ENCODE assay signal across 9 mouse cellular contexts in genomic region chr10:99460847-99461445, GRCm38 (mm10).
DNase-seq lines count a peak whose midpoint lies in the region; ATAC-seq and TF ChIP-seq lines count a peak whose summit lies in the region.
"Had no signal": no experiment of that assay in that cellular context is flagged by ENCODE, and none has a peak within 500 bp of the region (broad histone marks: within the 10 kb centered on the region; RNA-seq: fewer than 3 reads in every experiment).

No protein-coding gene starts in this region.

- H3K4me1 ChIP-seq in lung, embryonic 14.5 days (ENCODE audit: insufficient read depth) = 0 out of 2 replicates have a peak, but pooled peaks cover 2% of the 10 kb centered on the region
- no peaks in the 10 kb centered on the region for H3K4me1 ChIP-seq in neural tube, embryonic 14.5 days (ENCODE audit: control insufficient read depth, insufficient read depth, low read length)

- 1% methylated on average over 17 of the region's 17 CpGs for WGBS in lung, embryonic 14.5 days
- WGBS in neural tube, embryonic 14.5 days = 2% methylated on average over 17 of the region's 17 CpGs

- H3K36me3 ChIP-seq in lung, embryonic 14.5 days (ENCODE audit: insufficient read depth) = no peaks in the 10 kb centered on the region
- no peaks in the 10 kb centered on the region for H3K36me3 ChIP-seq in neural tube, embryonic 14.5 days (ENCODE audit: control insufficient read depth, insufficient read depth, low read length)

- ATAC-seq in lung, embryonic 14.5 days (ENCODE audit: insufficient read depth) = peak; percentile 53; the same call in 1 of the 2 replicates
- ATAC-seq in neural tube, embryonic 14.5 days (ENCODE audit: low read depth) = peak; percentile 58

- no peak for TF ChIP-seq CTCF in lung, embryonic 14.5 days (IDR thresholded peaks at IDR 0.05; ENCODE audit: low read depth)

- H3K4me2 ChIP-seq in lung, embryonic 14.5 days = peak overlapping the region; percentile 77
- H3K4me2 ChIP-seq in neural tube, embryonic 14.5 days (ENCODE audit: low read depth, low read length) = peak overlapping the region; percentile 52

- DNase-seq in adrenal gland, adult (ENCODE audit: inconsistent age in 2 of 2, low spot score in 1 of 2) = peak; percentile 38 to 94
- DNase-seq in adrenal gland, postnatal 14 days = no peak
- DNase-seq in embryo, embryonic 10 days (ENCODE audit: low spot score) = peak; percentile 92
- DNase-seq in heart, adult 8-10 months (ENCODE audit: low spot score) = peak; percentile 76
- peak; percentile 19 for DNase-seq in kidney, adult 11 months
- DNase-seq in lung, embryonic 14.5 days = peak; percentile 67
- no peak for DNase-seq in Muller cell, postnatal 12 days (ENCODE audit: inconsistent ontology term)

- H3K27me3 ChIP-seq in lung, embryonic 14.5 days (ENCODE audit: insufficient read depth, low read length) = no peaks in the 10 kb centered on the region
- no peaks in the 10 kb centered on the region for H3K27me3 ChIP-seq in neural tube, embryonic 14.5 days (ENCODE audit: control insufficient read depth, insufficient read depth, low read length)

- H3K4me3 ChIP-seq in lung, embryonic 14.5 days (ENCODE audit: low read depth, low read length) = peak overlapping the region; percentile 36
- H3K4me3 ChIP-seq in neural tube, embryonic 14.5 days (ENCODE audit: low read depth, low read length) = peak overlapping the region; percentile 22
- H3K4me3 ChIP-seq: myocyte had no signal

- H3K9ac ChIP-seq in lung, embryonic 14.5 days = peak overlapping the region; percentile 41; the same call in 1 of the 2 replicates
- 0 out of 2 replicates have a peak overlapping the region, but pooled peaks have one; percentile 0 for H3K9ac ChIP-seq in neural tube, embryonic 14.5 days (replicated peaks; ENCODE audit: low read depth, low read length)

- H3K9me3 ChIP-seq in lung, embryonic 14.5 days (ENCODE audit: low read depth, low read length) = no peaks in the 10 kb centered on the region
- H3K9me3 ChIP-seq in neural tube, embryonic 14.5 days (ENCODE audit: control insufficient read depth, low read length) = no peaks in the 10 kb centered on the region

- peak overlapping the region; percentile 68 for H3K27ac ChIP-seq in lung, embryonic 14.5 days (ENCODE audit: low read depth)
- no peak overlapping the region for H3K27ac ChIP-seq in neural tube, embryonic 14.5 days (ENCODE audit: low read depth, low read length)

Comparison
In these comparisons a context has a peak if more than half of its experiments do, and no peak if none do; other contexts are left out.
1. DNase-seq: peak in adrenal gland, adult (2 of 2), embryo, embryonic 10 days (single experiment), heart, adult 8-10 months (single experiment), kidney, adult 11 months (single experiment) and lung, embryonic 14.5 days (single experiment); none in adrenal gland, postnatal 14 days (single experiment) and Muller cell, postnatal 12 days (single experiment).